Mouse (Mus musculus) heart, postnatal 0 days (tissue): ENCODE results near the gene Wfdc18.

Experiments
- CTCF ChIP-seq: IDR thresholded peaks from 2 replicates; pipeline ENCODE4 v1.5.1; 2016; ENCODE audit warnings: antibody characterized with exemption, control low read depth, low read depth
- EP300 ChIP-seq: IDR thresholded peaks from 2 replicates; pipeline ENCODE4 v1.6.1; 2016; ENCODE audit warnings: antibody characterized with exemption, low read depth

DNA sequence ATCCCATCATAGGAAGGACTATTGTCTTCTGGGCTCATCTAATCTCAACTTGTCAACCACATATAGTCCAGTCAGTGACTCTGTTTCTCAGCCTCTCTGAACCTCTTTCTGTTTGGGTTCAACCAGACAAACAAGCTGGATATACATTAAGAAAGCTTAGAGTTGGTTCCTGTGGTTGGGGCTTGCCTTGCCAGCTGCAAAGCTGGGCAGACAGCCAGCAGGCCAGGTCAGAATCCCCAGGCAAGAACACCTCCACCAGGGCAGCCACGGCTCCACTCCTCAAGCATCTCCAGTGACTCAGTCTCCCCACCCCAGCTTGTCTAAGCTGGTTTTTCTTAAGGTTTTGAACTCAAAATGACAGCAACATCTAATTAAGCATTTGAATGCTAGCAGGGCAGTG, 3.9 kb downstream of the Wfdc18 start:
- TF ChIP-seq EP300 (no peak), CTCF (no peak)
